Mouse (Mus musculus) T-helper 2 cell (primary cell): ENCODE data around the gene Alg11.

Experiments used
- in situ Hi-C: fragments of 300-600 bp; cut with MboI, MseI; formaldehyde crosslinking; loops from one replicate; pipeline ENCODE4 v1.15.1; 2025; ENCODE audit warnings: high pct_unique_total_duplicates

The Alg11 gene

GRCm38 (mm10) chr8:22061126-22061525 lies 605 bp downstream of the Alg11 start:
- in situ Hi-C loops: no loop called here

GRCm38 (mm10) chr8:22079313-22080007 lies 18.9 kb downstream of the Alg11 start:
- in situ Hi-C loops: no loop called here

- in situ Hi-C loops: no loop called here
These were observed 28.7 kb downstream of the Alg11 start for GRCm38 (mm10) chr8:22089226-22089625.

- in situ Hi-C loops: no loop called here
These were observed 31.0 kb downstream of the Alg11 start for GRCm38 (mm10) chr8:22091568-22091967.

- in situ Hi-C loops: no loop called here
These were observed 46.5 kb downstream of the Alg11 start for GRCm38 (mm10) chr8:22107020-22107419.
